Mouse (Mus musculus) midbrain, embryonic 14.5 days (tissue): Measurements from ENCODE around the gene Elovl6. TPM values are rescaled to one million over a fixed set of nuclear protein-coding genes. Genes with fewer than 3 reads are reported as not detected.

Experiments
- ATAC-seq: fragments of 200-750 bp; cut with Nextera tagmentation; 2 replicates; pipeline ENCODE4 v1.8.0; 2017; ENCODE audit warnings: moderate number of reproducible peaks, moderate library complexity; ENCODE audit not compliant: low FRiP score, low TSS enrichment
- DNase-seq: peaks from one replicate; pipeline ENCODE4 v3.0.0-alpha.2; 2015
- H3K27ac ChIP-seq: fragments of 300-500 bp; sonication (generic); replicated peaks from 2 replicates; pipeline ENCODE4 v1.5.1; 2014; ENCODE audit warnings: mild to moderate bottlenecking, low read depth, low read length, moderate library complexity
- H3K27me3 ChIP-seq: fragments of 300-500 bp; sonication (generic); 2 replicates; pipeline ENCODE4 v1.6.1; 2014; ENCODE audit warnings: low read length, control low read depth, mixed read lengths; ENCODE audit not compliant: control insufficient read depth, insufficient read depth
- H3K36me3 ChIP-seq: fragments of 300-500 bp; sonication (generic); 2 replicates; pipeline ENCODE4 v1.6.1; 2014; ENCODE audit warnings: low read length, control low read depth; ENCODE audit not compliant: control insufficient read depth, insufficient read depth
- H3K4me1 ChIP-seq: fragments of 300-500 bp; sonication (generic); 2 replicates; pipeline ENCODE4 v1.6.1; 2014; ENCODE audit warnings: mild to moderate bottlenecking, antibody characterized with exemption, low read length, control low read depth; ENCODE audit not compliant: control insufficient read depth, insufficient read depth
- H3K4me2 ChIP-seq: fragments of 300-500 bp; sonication (generic); 2 replicates; pipeline ENCODE4 v1.6.1; 2014; ENCODE audit warnings: mild to moderate bottlenecking, low read length, moderate library complexity
- H3K4me3 ChIP-seq: fragments of 300-500 bp; sonication (generic); replicated peaks from 2 replicates; pipeline ENCODE4 v1.5.1; 2014; ENCODE audit warnings: low read depth, low read length
- H3K9ac ChIP-seq: fragments of 300-500 bp; sonication (generic); replicated peaks from 2 replicates; pipeline ENCODE4 v1.6.1; 2014; ENCODE audit warnings: mild to moderate bottlenecking, low read length, moderate library complexity
- H3K9me3 ChIP-seq: fragments of 300-500 bp; sonication (generic); 2 replicates; pipeline ENCODE4 v1.6.1; 2016; ENCODE audit warnings: low read length, control low read depth, mixed read lengths; ENCODE audit not compliant: control insufficient read depth
- WGBS: fragments of 180-500 bp; shearing (Covaris S2); extraction: QIAGEN DNeasy Blood & Tissue Kit; methylation state at CpG from one replicate; pipeline ENCODE4 v1.1.7; 2014; 5-methylcytosine and 5-hydroxymethylcytosine counted together
- polyA plus RNA-seq: library from polyadenylated mRNA; unstranded; fragments of >200 nt; fragmentation: Nextera tagmentation; extraction: Ambion mirVana; gene quantifications from 2 replicates; pipeline ENCODE4 v1.2.1, GENCODE M21; 2014

The Elovl6 gene
- polyA plus RNA-seq: 30.4 and 33.9 TPM in 2 replicates

- under 1% methylated on average over 35 of the region's 35 CpGs for WGBS
- Histone ChIP-seq H3K36me3 (no peaks in the 10 kb centered on the region), H3K9ac (peak within 1 kb of the TSS; percentile 98), H3K4me1 (peaks cover 25% of the 10 kb centered on the region), H3K27ac (peak within 1 kb of the TSS; percentile 95), H3K9me3 (no peaks in the 10 kb centered on the region), H3K27me3 (no peaks in the 10 kb centered on the region), H3K4me2 (peak within 1 kb of the TSS; percentile 65), H3K4me3 (peak within 1 kb of the TSS; percentile 85)
- ATAC-seq (peak; percentile 60), DNase-seq (peak; percentile 91)
These were observed at the start of gene Elovl6 for GRCm38 (mm10) chr3:129532180-129532864. Gene Elovl6 (plus strand): TSS chr3:129532355.

- Histone ChIP-seq H3K9ac (no peak overlapping the region), H3K4me3 (no peak overlapping the region), H3K9me3 (no peaks in the 10 kb centered on the region), H3K27me3 (no peaks in the 10 kb centered on the region), H3K4me1 (no peaks in the 10 kb centered on the region), H3K4me2 (no peak overlapping the region), H3K27ac (no peak overlapping the region), H3K36me3 (no peaks in the 10 kb centered on the region)
- DNase-seq (no peak), ATAC-seq (no peak)
- 88% methylated on average over 4 of the region's 4 CpGs for WGBS
These were observed 43.4 kb upstream of the Elovl6 start for GRCm38 (mm10) chr3:129488774-129489173.

DNA sequence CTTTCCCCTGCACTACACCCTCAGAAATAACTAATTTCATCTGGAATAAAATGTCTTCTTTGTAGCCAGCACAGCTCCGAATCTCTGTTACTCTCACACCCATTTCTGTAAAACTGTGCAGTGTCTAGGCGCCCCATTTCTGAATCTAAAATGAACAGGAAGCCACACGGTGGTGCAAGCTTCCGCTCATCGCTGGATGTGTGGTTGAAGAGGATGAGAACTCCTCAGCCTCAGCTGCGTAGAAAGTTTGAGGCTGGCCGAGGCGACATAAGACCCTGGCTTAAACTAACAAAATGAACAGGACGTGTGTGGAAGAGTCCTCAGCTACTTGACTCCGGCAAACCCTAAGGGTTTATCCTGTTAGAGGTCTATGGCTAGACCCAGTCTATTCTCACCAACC lies 38.0 kb upstream of the Elovl6 start:
- Histone ChIP-seq H3K36me3 (no peaks in the 10 kb centered on the region), H3K27ac (no peak overlapping the region), H3K27me3 (no peaks in the 10 kb centered on the region), H3K9me3 (no peaks in the 10 kb centered on the region), H3K4me2 (no peak overlapping the region), H3K9ac (no peak overlapping the region), H3K4me3 (no peak overlapping the region), H3K4me1 (no peaks in the 10 kb centered on the region)
- whole genome bisulfite sequencing: 92% methylated on average over 10 of the region's 10 CpGs
- no peak for ATAC-seq
- no peak for DNase-seq

DNA sequence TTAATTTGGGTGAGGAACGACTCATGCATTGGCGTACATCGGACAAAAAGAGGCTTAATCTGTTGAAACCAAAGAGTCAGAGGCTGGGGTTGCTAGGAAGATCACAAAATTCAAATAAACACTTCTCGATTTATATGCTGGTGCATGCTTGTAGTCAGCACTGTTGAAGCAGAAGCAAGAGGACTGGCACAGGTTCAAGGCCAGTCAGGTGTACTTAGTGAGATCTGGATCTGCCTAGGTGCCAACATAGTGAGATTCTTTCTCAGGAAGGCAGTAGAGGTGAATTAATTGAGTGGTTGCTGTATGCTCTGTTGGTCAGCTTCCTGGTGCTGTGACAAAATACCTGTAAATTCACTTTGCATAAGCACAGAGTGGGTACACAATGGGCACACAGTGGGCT lies 37.4 kb upstream of the Elovl6 start:
- Histone ChIP-seq H3K36me3 (no peaks in the 10 kb centered on the region), H3K4me2 (no peak overlapping the region), H3K4me1 (no peaks in the 10 kb centered on the region), H3K9me3 (no peaks in the 10 kb centered on the region), H3K27ac (no peak overlapping the region), H3K27me3 (no peaks in the 10 kb centered on the region), H3K4me3 (no peak overlapping the region), H3K9ac (no peak overlapping the region)
- ATAC-seq (no peak), DNase-seq (no peak)
- WGBS: 79% methylated on average over 4 of the region's 4 CpGs

GRCm38 (mm10) chr3:129503781-129504180 lies 28.4 kb upstream of the Elovl6 start:
- no peak for ATAC-seq
- H3K27ac ChIP-seq: no peak overlapping the region
- H3K36me3 ChIP-seq: no peaks in the 10 kb centered on the region
- H3K4me1 ChIP-seq: no peaks in the 10 kb centered on the region
- no peak for DNase-seq
- WGBS: 94% methylated on average over 7 of the region's 7 CpGs
- H3K4me2 ChIP-seq: no peak overlapping the region
- no peaks in the 10 kb centered on the region for H3K27me3 ChIP-seq
- H3K4me3 ChIP-seq: no peak overlapping the region
- no peaks in the 10 kb centered on the region for H3K9me3 ChIP-seq
- H3K9ac ChIP-seq: no peak overlapping the region

DNA sequence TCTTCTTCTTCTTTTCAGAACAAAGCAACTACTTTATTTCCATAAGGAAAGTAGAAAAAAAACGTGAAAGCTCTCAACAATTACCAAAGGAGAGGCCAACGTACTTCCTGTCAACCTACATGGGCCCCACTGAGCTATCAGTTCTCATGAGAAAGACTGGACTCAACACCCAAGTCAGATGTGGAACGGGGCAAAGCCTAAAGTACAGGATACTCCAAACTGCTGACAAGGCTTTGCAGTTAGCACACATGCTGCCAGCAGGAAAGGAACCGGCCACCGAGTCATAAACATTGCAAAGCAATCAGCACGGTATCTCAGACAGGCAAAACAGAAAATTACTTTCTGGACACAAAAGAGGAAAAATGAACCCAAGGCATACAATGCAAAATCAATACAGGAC lies 27.2 kb upstream of the Elovl6 start:
- 84% methylated on average over 6 of the region's 6 CpGs for WGBS
- H3K27me3 ChIP-seq: no peaks in the 10 kb centered on the region

DNA sequence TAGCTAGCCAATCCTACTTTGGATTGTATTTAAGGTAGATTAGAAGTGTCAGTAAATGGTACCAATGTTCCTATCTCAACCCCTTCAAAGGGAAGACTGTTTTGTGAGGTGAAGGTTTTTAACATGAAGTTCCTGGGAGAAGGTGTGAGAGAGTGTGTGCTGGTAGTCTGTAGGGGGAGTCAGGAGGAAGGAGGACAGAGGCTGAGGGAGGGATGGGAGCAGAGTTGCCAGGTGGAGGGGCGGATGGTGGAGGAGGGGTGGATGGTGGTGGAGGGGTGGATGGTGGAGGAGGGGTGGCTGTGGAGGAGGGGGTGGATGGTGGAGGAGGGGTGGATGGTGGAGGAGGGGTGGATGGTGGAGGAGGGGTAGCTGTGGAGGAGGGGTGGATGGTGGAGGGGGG lies 24.4 kb upstream of the Elovl6 start:
- WGBS: 100% methylated on average over 1 of the region's 1 CpGs
- ATAC-seq (no peak), DNase-seq (no peak)
- no peak overlapping the region for H3K9ac ChIP-seq
- no peaks in the 10 kb centered on the region for H3K27me3 ChIP-seq
- no peak overlapping the region for H3K4me3 ChIP-seq
- H3K4me1 ChIP-seq: no peaks in the 10 kb centered on the region
- H3K9me3 ChIP-seq: no peaks in the 10 kb centered on the region
- H3K27ac ChIP-seq: no peak overlapping the region
- no peaks in the 10 kb centered on the region for H3K36me3 ChIP-seq
- H3K4me2 ChIP-seq: no peak overlapping the region

More for the DNA sequence above, 27.2 kb upstream of the Elovl6 start:
- ATAC-seq: no peak
- Histone ChIP-seq H3K4me3 (no peak overlapping the region), H3K36me3 (no peaks in the 10 kb centered on the region), H3K27ac (no peak overlapping the region), H3K4me2 (no peak overlapping the region), H3K4me1 (no peaks in the 10 kb centered on the region), H3K9ac (no peak overlapping the region), H3K9me3 (no peaks in the 10 kb centered on the region)
- no peak for DNase-seq

GRCm38 (mm10) chr3:129508571-129508970 lies 23.6 kb upstream of the Elovl6 start:
- Histone ChIP-seq H3K4me1 (no peaks in the 10 kb centered on the region), H3K9me3 (no peaks in the 10 kb centered on the region), H3K36me3 (no peaks in the 10 kb centered on the region), H3K9ac (no peak overlapping the region), H3K27me3 (no peaks in the 10 kb centered on the region), H3K4me3 (no peak overlapping the region), H3K27ac (no peak overlapping the region), H3K4me2 (no peak overlapping the region)
- DNase-seq: no peak
- no peak for ATAC-seq

- WGBS: 93% methylated on average over 10 of the region's 10 CpGs
- no peak overlapping the region for H3K9ac ChIP-seq
These were observed 22.4 kb upstream of the Elovl6 start for GRCm38 (mm10) chr3:129509725-129510124.

More at GRCm38 (mm10) chr3:129509725-129510124, 22.4 kb upstream of the Elovl6 start:
- Histone ChIP-seq H3K4me3 (no peak overlapping the region), H3K4me2 (no peak overlapping the region), H3K9me3 (no peaks in the 10 kb centered on the region), H3K36me3 (no peaks in the 10 kb centered on the region), H3K27ac (no peak overlapping the region), H3K4me1 (no peaks in the 10 kb centered on the region), H3K27me3 (no peaks in the 10 kb centered on the region)
- ATAC-seq (no peak), DNase-seq (no peak)
